Comparison of ENCODE assay signal across 11 mouse cellular contexts in the genomic region with DNA sequence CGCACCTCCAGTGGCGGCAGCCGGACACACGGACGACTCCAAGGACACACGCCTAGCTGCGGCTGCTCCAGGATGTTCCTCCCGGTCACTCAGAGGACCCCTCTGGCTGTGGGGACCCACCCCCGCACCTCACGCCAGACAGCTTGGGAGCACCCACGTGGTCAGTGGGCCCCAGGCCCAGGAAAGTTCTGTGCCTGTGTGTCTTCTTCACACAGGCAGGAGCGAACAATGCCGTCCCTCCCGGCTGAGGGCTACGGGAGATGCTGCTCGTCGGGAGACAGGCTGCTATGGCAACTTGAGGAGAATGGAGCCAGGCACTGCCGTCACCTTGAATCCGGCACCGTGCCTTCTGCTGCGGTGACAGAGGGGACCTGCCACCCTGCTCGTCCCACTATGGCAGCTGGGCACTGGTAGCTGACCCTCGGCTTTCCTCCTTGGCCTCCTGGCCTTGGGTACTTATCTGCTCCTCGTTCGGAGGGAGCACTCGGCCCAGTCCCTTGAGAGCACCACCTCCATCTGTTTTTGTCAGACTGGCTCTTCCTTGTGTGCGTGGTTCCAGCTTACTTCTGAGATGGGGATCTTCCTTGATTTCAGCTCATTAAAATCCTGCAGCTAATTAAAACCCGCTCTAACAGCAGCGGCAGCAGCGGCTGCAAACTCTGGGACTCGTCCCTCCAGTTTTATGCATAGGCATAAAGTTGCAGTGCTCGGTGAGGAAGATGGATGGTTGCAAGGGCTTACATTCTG. TPM values are rescaled to one million over a fixed set of nuclear protein-coding genes. Genes with fewer than 3 reads are reported as not detected.
DNase-seq lines count a peak whose midpoint lies in the region; ATAC-seq and TF ChIP-seq lines count a peak whose summit lies in the region.
"Had no signal": no experiment of that assay in that cellular context is flagged by ENCODE, and none has a peak within 500 bp of the region (broad histone marks: within the 10 kb centered on the region; RNA-seq: fewer than 3 reads in every experiment).

No protein-coding gene starts in this region.

- 42% methylated on average over 32 of the region's 32 CpGs for WGBS in lung, postnatal 0 days
- 59% methylated on average over 32 of the region's 32 CpGs for WGBS in forebrain, embryonic 12.5 days
- WGBS in midbrain, embryonic 13.5 days = 45% methylated on average over 32 of the region's 32 CpGs

- no peak overlapping the region for H3K9ac ChIP-seq in lung, postnatal 0 days (replicated peaks; ENCODE audit: low read depth)
- H3K9ac ChIP-seq in forebrain, embryonic 12.5 days = 0 out of 2 replicates have a peak overlapping the region, but pooled peaks have one; percentile 17
- H3K9ac ChIP-seq in midbrain, embryonic 13.5 days (replicated peaks) = no peak overlapping the region

- no peaks in the 10 kb centered on the region for H3K27me3 ChIP-seq in lung, postnatal 0 days (replicated peaks; ENCODE audit: insufficient read depth, low read length)
- H3K27me3 ChIP-seq in forebrain, embryonic 12.5 days = no peaks in the 10 kb centered on the region
- H3K27me3 ChIP-seq in midbrain, embryonic 13.5 days = no peaks in the 10 kb centered on the region

- ATAC-seq in cerebellum, adult (ENCODE audit: insufficient number of reproducible peaks, low FRiP score, low TSS enrichment) = no peak
- ATAC-seq in lung, postnatal 0 days = no peak
- ATAC-seq in forebrain, embryonic 12.5 days (ENCODE audit: low FRiP score) = peak; percentile 40
- peak; percentile 66 for ATAC-seq in midbrain, embryonic 13.5 days

- intact Hi-C loops in heart, postnatal 36 days (cut with DNase I) = no loop called here

- no peak for TF ChIP-seq CTCF in lung, postnatal 0 days (IDR thresholded peaks at IDR 0.05)

- no peak overlapping the region for H3K4me2 ChIP-seq in lung, postnatal 0 days (replicated peaks; ENCODE audit: low read depth, low read length)
- 0 out of 2 replicates have a peak overlapping the region, but pooled peaks have one; percentile 2 for H3K4me2 ChIP-seq in forebrain, embryonic 12.5 days
- peak overlapping the region; percentile 13; the same call in 1 of the 2 replicates for H3K4me2 ChIP-seq in midbrain, embryonic 13.5 days (replicated peaks)

- H3K4me1 ChIP-seq in lung, postnatal 0 days (ENCODE audit: insufficient read depth, low read depth, low read length) = no peaks in the 10 kb centered on the region
- peaks cover 39% of the 10 kb centered on the region for H3K4me1 ChIP-seq in forebrain, embryonic 12.5 days
- H3K4me1 ChIP-seq in midbrain, embryonic 13.5 days (replicated peaks) = peaks cover 40% of the 10 kb centered on the region

- peak; percentile 53 to 61 for DNase-seq in cerebellum, postnatal 10 days
- DNase-seq in lung, postnatal 0 days (ENCODE audit: low spot score) = no peak
- no peak for DNase-seq in lung, postnatal 36 days
- no peak for DNase-seq in heart, postnatal 36 days
- no peak for DNase-seq in kidney, postnatal 36 days
- DNase-seq: B cell, adult 2 months had no signal

- 0 out of 2 replicates have a peak overlapping the region, but pooled peaks have one; percentile 62 for H3K27ac ChIP-seq in lung, postnatal 0 days (ENCODE audit: low read length)
- H3K27ac ChIP-seq in forebrain, embryonic 12.5 days = peak overlapping the region; percentile 75
- peak overlapping the region; percentile 68 for H3K27ac ChIP-seq in midbrain, embryonic 13.5 days

- H3K4me3 ChIP-seq in lung, postnatal 0 days (ENCODE audit: low read depth, low read length) = no peak overlapping the region
- no peak overlapping the region for H3K4me3 ChIP-seq in forebrain, embryonic 12.5 days (replicated peaks)
- H3K4me3 ChIP-seq in midbrain, embryonic 13.5 days (replicated peaks) = no peak overlapping the region
- H3K4me3 ChIP-seq: myocyte had no signal

- H3K9me3 ChIP-seq in lung, postnatal 0 days (ENCODE audit: low read length) = no peaks in the 10 kb centered on the region
- H3K9me3 ChIP-seq in forebrain, embryonic 12.5 days = no peaks in the 10 kb centered on the region
- no peaks in the 10 kb centered on the region for H3K9me3 ChIP-seq in midbrain, embryonic 13.5 days

- H3K36me3 ChIP-seq in lung, postnatal 0 days (ENCODE audit: insufficient read depth, low read length) = no peaks in the 10 kb centered on the region
- H3K36me3 ChIP-seq in forebrain, embryonic 12.5 days (replicated peaks) = no peaks in the 10 kb centered on the region
- H3K36me3 ChIP-seq in midbrain, embryonic 13.5 days = no peaks in the 10 kb centered on the region

- no peak for TF ChIP-seq EP300 in lung, postnatal 0 days (IDR thresholded peaks at IDR 0.05)

RNA-seq across cellular contexts. Expression of gene Chst8, which starts 59.2 kb away (rescaled TPM):
- polyA plus RNA-seq in lung, postnatal 0 days (2015; fragmentation: Nextera tagmentation; extraction: Ambion mirVana) = 4.7 and 5.9 TPM in 2 replicates
- 13.5 and 15.9 TPM in 2 replicates for polyA plus RNA-seq in forebrain, embryonic 12.5 days (2016; fragmentation: Nextera tagmentation; extraction: Ambion mirVana)
- 20.5 and 21.2 TPM in 2 replicates for polyA plus RNA-seq in midbrain, embryonic 13.5 days (2015; fragmentation: Nextera tagmentation; extraction: Ambion mirVana)
- under 1 TPM in 1 of 2 experiments, not detected in 1; 0.24 TPM for total RNA-seq in heart, postnatal 36 days (2021)
- total RNA-seq: common myeloid progenitor, adult 5-6 weeks had no signal
- polyA plus RNA-seq: myocyte had no signal

Comparison
In these comparisons a context has a peak if more than half of its experiments do, and no peak if none do; other contexts are left out.
1. DNase-seq: peak in cerebellum, postnatal 10 days (2 of 2); none in lung, postnatal 0 days (single experiment), lung, postnatal 36 days (single experiment), heart, postnatal 36 days (0 of 2) and kidney, postnatal 36 days (0 of 2).
2. ATAC-seq: peak in forebrain, embryonic 12.5 days (single experiment) and midbrain, embryonic 13.5 days (single experiment); none in cerebellum, adult (single experiment) and lung, postnatal 0 days (single experiment).
3. Peak in every context shown above with its lines, with median percentiles within 50 percentile points of each other: H3K27ac ChIP-seq.